Mouse (Mus musculus) erythroblast, embryonic 14.5 days (primary cell): ENCODE results near the gene Gm28360.
"Not testable (repeated sequence)": the region's sequence is repeated elsewhere in the genome, so short reads cannot be mapped to it uniquely, and the experiment has no call there.

Source experiments
- GATA1 ChIP-seq: IDR thresholded peaks from 2 replicates; pipeline ENCODE4 v1.6.1; 2012; ENCODE audit warnings: low read length, inconsistent platforms, mixed read lengths
- TAL1 ChIP-seq: IDR thresholded peaks from 3 replicates; pipeline ENCODE4 v1.6.1; 2012; ENCODE audit warnings: low read length, inconsistent platforms, mixed read lengths

GRCm38 (mm10) chr1:117851718-117852117 is 21.8 kb downstream of the Gm28360 start:
- not testable (repeated sequence) for TF ChIP-seq GATA1, TAL1
